Comparison of ENCODE assay signal across 8 mouse cellular contexts in the genomic region with DNA sequence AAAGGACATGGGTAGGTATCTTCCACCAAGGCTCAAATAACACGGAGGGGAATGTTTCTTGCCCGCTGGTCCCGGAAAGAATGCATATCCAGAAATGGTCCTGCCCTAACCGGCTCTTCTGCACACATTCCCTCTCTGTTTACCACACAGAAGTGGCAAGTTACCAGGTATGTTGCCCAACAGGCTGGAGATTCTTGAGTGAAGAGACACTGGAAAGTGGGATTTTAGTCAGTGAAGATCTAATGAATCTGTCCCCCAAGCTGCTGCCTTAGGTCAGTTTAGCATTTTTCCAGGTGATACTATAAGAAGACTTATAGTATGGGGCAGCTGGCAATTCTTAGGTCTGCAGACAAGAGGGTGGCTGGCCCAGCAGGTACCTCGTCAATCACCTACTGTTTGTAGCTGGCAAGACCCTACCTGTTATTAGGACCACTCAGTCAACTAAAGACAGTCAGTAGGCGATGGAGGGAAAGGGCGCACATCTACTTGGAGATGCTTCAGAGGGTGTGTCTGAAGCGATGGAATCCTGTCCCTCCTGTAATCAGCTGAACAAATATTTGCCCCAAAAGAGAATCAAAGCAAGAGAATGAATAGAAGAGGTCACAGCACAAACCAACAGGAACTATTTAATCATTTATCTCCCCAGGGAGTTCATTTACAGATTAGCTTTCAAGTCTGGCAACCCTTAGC. TPM values are rescaled to one million over a fixed set of nuclear protein-coding genes. Genes with fewer than 3 reads are reported as not detected.
DNase-seq lines count a peak whose midpoint lies in the region; ATAC-seq and TF ChIP-seq lines count a peak whose summit lies in the region.

No protein-coding gene starts in this region.

- WGBS in embryonic facial prominence, embryonic 12.5 days: 78% methylated on average over 8 of the region's 8 CpGs
- WGBS in intestine, postnatal 0 days: 46% methylated on average over 8 of the region's 8 CpGs
- WGBS in midbrain, embryonic 14.5 days: 88% methylated on average over 8 of the region's 8 CpGs

- no peaks in the 10 kb centered on the region for H3K27me3 ChIP-seq in megakaryocyte, embryonic 14.5 days (replicated peaks)
- H3K27me3 ChIP-seq in embryonic facial prominence, embryonic 12.5 days: no peaks in the 10 kb centered on the region
- no peaks in the 10 kb centered on the region for H3K27me3 ChIP-seq in intestine, postnatal 0 days (replicated peaks; ENCODE audit: control insufficient read depth, insufficient read depth, low read length)
- no peaks in the 10 kb centered on the region for H3K27me3 ChIP-seq in midbrain, embryonic 14.5 days (ENCODE audit: control insufficient read depth, insufficient read depth, low read length)

- H3K4me2 ChIP-seq in embryonic facial prominence, embryonic 12.5 days (replicated peaks): peak overlapping the region; percentile 68
- peak overlapping the region; percentile 80 for H3K4me2 ChIP-seq in intestine, postnatal 0 days (replicated peaks; ENCODE audit: low read depth)
- H3K4me2 ChIP-seq in midbrain, embryonic 14.5 days (ENCODE audit: low read length): peak overlapping the region; percentile 74

- no peak overlapping the region for H3K27ac ChIP-seq in embryonic facial prominence, embryonic 12.5 days
- H3K27ac ChIP-seq in intestine, postnatal 0 days (ENCODE audit: low read depth, low read length): peak overlapping the region; percentile 98
- H3K27ac ChIP-seq in midbrain, embryonic 14.5 days (replicated peaks; ENCODE audit: low read depth, low read length): no peak overlapping the region

- peaks cover 69% of the 10 kb centered on the region for H3K36me3 ChIP-seq in megakaryocyte, embryonic 14.5 days (replicated peaks; ENCODE audit: low read length)
- peaks cover 6% of the 10 kb centered on the region; the same call in 1 of the 2 replicates for H3K36me3 ChIP-seq in embryonic facial prominence, embryonic 12.5 days
- H3K36me3 ChIP-seq in intestine, postnatal 0 days (ENCODE audit: control insufficient read depth, insufficient read depth): 0 out of 2 replicates have a peak, but pooled peaks cover 2% of the 10 kb centered on the region
- peaks cover 19% of the 10 kb centered on the region for H3K36me3 ChIP-seq in midbrain, embryonic 14.5 days (ENCODE audit: control insufficient read depth, insufficient read depth, low read length)

- peak overlapping the region; percentile 98 for H3K4me3 ChIP-seq in megakaryocyte, embryonic 14.5 days (replicated peaks)
- peak overlapping the region; percentile 67 for H3K4me3 ChIP-seq in embryonic facial prominence, embryonic 12.5 days
- H3K4me3 ChIP-seq in intestine, postnatal 0 days (ENCODE audit: low read depth, low read length): peak overlapping the region; percentile 80; the same call in 1 of the 2 replicates
- peak overlapping the region; percentile 62 for H3K4me3 ChIP-seq in midbrain, embryonic 14.5 days (replicated peaks; ENCODE audit: low read depth, low read length)

- TF ChIP-seq CTCF in intestine, postnatal 0 days (IDR thresholded peaks at IDR 0.05; ENCODE audit: low read depth): no peak

- no peak for ATAC-seq in megakaryocyte, adult 5-6 weeks (ENCODE audit: poor library complexity, severe bottlenecking)
- ATAC-seq in embryonic facial prominence, embryonic 12.5 days (ENCODE audit: insufficient number of reproducible peaks, insufficient read depth, low FRiP score, low TSS enrichment): no peak
- ATAC-seq in intestine, postnatal 0 days: no peak
- ATAC-seq in midbrain, embryonic 14.5 days (ENCODE audit: low FRiP score, low TSS enrichment): no peak

- no peak for DNase-seq in midbrain, embryonic 14.5 days
- DNase-seq in spleen, postnatal 4 days (ENCODE audit: low spot score in 2 of 2): no peak
- no peak for DNase-seq in adrenal gland, postnatal 25 days
- DNase-seq in left cerebral cortex, adult 8-10 months (ENCODE audit: low spot score in 2 of 2): no peak

- H3K4me1 ChIP-seq in megakaryocyte, embryonic 14.5 days: peaks cover 71% of the 10 kb centered on the region
- H3K4me1 ChIP-seq in embryonic facial prominence, embryonic 12.5 days: peaks cover 51% of the 10 kb centered on the region
- peaks cover 15% of the 10 kb centered on the region for H3K4me1 ChIP-seq in intestine, postnatal 0 days (replicated peaks; ENCODE audit: control insufficient read depth, insufficient read depth, low read length)
- H3K4me1 ChIP-seq in midbrain, embryonic 14.5 days (ENCODE audit: control insufficient read depth, insufficient read depth, low read length): peaks cover 58% of the 10 kb centered on the region

- no peaks in the 10 kb centered on the region for H3K9me3 ChIP-seq in megakaryocyte, embryonic 14.5 days
- H3K9me3 ChIP-seq in embryonic facial prominence, embryonic 12.5 days: no peaks in the 10 kb centered on the region
- no peaks in the 10 kb centered on the region for H3K9me3 ChIP-seq in intestine, postnatal 0 days (ENCODE audit: control insufficient read depth)
- no peaks in the 10 kb centered on the region for H3K9me3 ChIP-seq in midbrain, embryonic 14.5 days (ENCODE audit: control insufficient read depth, low read length)

- no peak overlapping the region for H3K9ac ChIP-seq in embryonic facial prominence, embryonic 12.5 days
- no peak overlapping the region; the same call in 1 of the 2 replicates for H3K9ac ChIP-seq in intestine, postnatal 0 days (ENCODE audit: low read depth, low read length)
- H3K9ac ChIP-seq in midbrain, embryonic 14.5 days (replicated peaks; ENCODE audit: low read length): peak overlapping the region; percentile 41; the same call in 1 of the 2 replicates

RNA-seq across cellular contexts. Expression of a gene that starts 4.1 kb away (rescaled TPM):
- polyA plus RNA-seq in megakaryocyte, embryonic 14.5 days (2012; ENCODE audit: insufficient read depth, low replicate concordance): 498 and 1,222 TPM in 2 replicates
- total RNA-seq in megakaryocyte, adult 5-6 weeks (2015): 7.1 and 9.3 TPM in 2 replicates
- 9.3 and 12.8 TPM in 2 replicates for total RNA-seq in megakaryocyte, adult 5-6 weeks (2017)
- polyA plus RNA-seq in embryonic facial prominence, embryonic 12.5 days (2016; fragmentation: Nextera tagmentation; extraction: Ambion mirVana): 104 and 105 TPM in 2 replicates
- 58.5 and 62.5 TPM in 2 replicates for polyA plus RNA-seq in intestine, postnatal 0 days (2015; fragmentation: Nextera tagmentation; extraction: Ambion mirVana)
- 171 and 208 TPM in 2 replicates for polyA plus RNA-seq in midbrain, embryonic 14.5 days (2014; fragmentation: Nextera tagmentation; extraction: Ambion mirVana)
- 48.9 and 61.8 TPM in 2 replicates for total RNA-seq in adrenal gland, postnatal 25 days (2021)
- 100 to 1,000 TPM; 125 to 143 (median 135) TPM for total RNA-seq in left cerebral cortex, adult 8-10 months (2022)

RNA-seq across cellular contexts. Expression of a gene that starts 20.3 kb away (rescaled TPM):
- polyA plus RNA-seq in megakaryocyte, embryonic 14.5 days (2012; ENCODE audit: insufficient read depth, low replicate concordance): 1.1 and 10.4 TPM in 2 replicates
- total RNA-seq in megakaryocyte, adult 5-6 weeks (2015): 102 TPM in 2 replicates
- 122 and 126 TPM in 2 replicates for total RNA-seq in megakaryocyte, adult 5-6 weeks (2017)
- polyA plus RNA-seq in embryonic facial prominence, embryonic 12.5 days (2016; fragmentation: Nextera tagmentation; extraction: Ambion mirVana): 92.4 and 106 TPM in 2 replicates
- 15.3 and 16.1 TPM in 2 replicates for polyA plus RNA-seq in intestine, postnatal 0 days (2015; fragmentation: Nextera tagmentation; extraction: Ambion mirVana)
- 14.2 and 27.5 TPM in 2 replicates for polyA plus RNA-seq in midbrain, embryonic 14.5 days (2014; fragmentation: Nextera tagmentation; extraction: Ambion mirVana)
- total RNA-seq in adrenal gland, postnatal 25 days (2021): 9.6 and 13.5 TPM in 2 replicates
- 1 to 10 TPM; 1.9 to 2.9 (median 2.2) TPM for total RNA-seq in left cerebral cortex, adult 8-10 months (2022)
